Mouse (Mus musculus) CD4-positive, CD25-positive, alpha-beta regulatory T cell, adult 2 months (primary cell): ENCODE results near the gene Ralgapa2.

ENCODE experiments used
- DNase-seq: peaks from one replicate; pipeline ENCODE4 v3.0.0-alpha.2; 2012; ENCODE audit warnings: low read depth, low spot score

Gene Ralgapa2

DNA sequence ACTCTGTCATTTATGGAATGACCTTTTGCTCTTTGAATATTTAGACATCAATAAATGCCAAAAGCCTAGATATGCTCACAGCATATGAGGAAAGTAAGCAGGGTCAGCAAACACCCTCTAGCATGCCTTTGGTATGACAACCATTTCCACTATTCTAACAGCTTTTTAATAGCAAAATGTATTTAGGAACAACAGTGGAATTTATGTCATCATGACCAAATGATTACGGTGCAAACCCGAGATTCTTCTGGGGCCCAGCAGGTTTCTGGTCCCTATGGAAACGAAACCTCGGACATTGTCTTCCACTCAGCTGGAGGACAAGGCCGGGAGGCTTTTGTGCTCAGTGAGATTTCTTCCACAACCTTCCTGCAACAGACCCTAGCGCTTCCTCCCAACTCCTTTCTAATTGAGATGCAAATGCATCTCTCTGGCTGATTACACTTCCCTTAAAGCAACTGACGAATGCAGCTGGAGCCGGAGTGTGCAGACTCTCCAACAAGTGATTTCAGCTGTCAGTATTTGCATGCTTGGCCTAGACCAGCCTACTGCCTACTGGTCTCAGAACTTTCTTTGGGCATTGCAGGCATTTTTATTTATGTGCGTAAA lies 209.9 kb downstream of the Ralgapa2 start:
- DNase-seq, result no peak

GRCm38 (mm10) chr2:146300500-146301020 lies 211.6 kb downstream of the Ralgapa2 start:
- DNase-seq, result no peak

DNA sequence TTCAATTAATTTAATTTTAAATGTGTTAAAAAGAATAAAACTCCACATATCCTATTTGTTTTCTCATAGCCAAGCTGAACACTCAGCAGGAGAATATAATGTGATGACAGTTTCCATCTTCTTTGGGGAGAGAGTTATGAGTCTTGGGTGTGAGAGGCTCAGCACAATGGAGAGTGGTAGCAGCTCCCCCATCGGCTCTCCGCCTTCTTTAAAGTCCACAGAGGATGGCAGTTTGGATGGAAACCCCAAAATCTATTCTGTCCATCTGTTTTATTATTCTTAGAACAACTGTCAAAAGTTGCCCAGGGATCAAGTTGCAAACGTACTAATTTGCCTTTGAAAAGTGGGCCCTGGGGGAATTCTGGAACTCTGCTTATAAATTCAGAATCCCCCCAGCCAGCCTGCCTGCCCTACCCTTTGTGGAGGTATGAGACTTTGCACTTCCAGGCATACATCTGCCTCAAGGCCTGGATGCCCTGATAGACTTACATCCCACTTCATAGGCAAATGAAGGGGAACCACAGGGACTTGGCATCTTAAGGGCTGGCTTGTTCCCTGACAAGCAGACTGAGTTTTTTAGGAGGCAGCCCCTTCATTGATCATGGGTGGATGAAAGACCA lies 212.2 kb downstream of the Ralgapa2 start:
- DNase-seq, result no peak

GRCm38 (mm10) chr2:146293538-146293937 lies 218.6 kb downstream of the Ralgapa2 start:
- DNase-seq, result no peak

GRCm38 (mm10) chr2:146290871-146291637 lies 221.1 kb downstream of the Ralgapa2 start:
- no peak for DNase-seq

GRCm38 (mm10) chr2:146290366-146290765 lies 221.8 kb downstream of the Ralgapa2 start:
- no peak for DNase-seq

- DNase-seq, result no peak
These were observed 222.8 kb downstream of the Ralgapa2 start for GRCm38 (mm10) chr2:146289394-146289793.

GRCm38 (mm10) chr2:146288326-146288725 lies 223.8 kb downstream of the Ralgapa2 start:
- no peak for DNase-seq

GRCm38 (mm10) chr2:146287531-146287930 lies 224.6 kb downstream of the Ralgapa2 start:
- DNase-seq, result no peak

- DNase-seq, result no peak
These were observed 230.8 kb downstream of the Ralgapa2 start for GRCm38 (mm10) chr2:146281346-146281745.

- DNase-seq, result no peak
These were observed 231.2 kb downstream of the Ralgapa2 start for GRCm38 (mm10) chr2:146280921-146281274.

GRCm38 (mm10) chr2:146280221-146280920 lies 231.8 kb downstream of the Ralgapa2 start:
- no peak for DNase-seq

DNA sequence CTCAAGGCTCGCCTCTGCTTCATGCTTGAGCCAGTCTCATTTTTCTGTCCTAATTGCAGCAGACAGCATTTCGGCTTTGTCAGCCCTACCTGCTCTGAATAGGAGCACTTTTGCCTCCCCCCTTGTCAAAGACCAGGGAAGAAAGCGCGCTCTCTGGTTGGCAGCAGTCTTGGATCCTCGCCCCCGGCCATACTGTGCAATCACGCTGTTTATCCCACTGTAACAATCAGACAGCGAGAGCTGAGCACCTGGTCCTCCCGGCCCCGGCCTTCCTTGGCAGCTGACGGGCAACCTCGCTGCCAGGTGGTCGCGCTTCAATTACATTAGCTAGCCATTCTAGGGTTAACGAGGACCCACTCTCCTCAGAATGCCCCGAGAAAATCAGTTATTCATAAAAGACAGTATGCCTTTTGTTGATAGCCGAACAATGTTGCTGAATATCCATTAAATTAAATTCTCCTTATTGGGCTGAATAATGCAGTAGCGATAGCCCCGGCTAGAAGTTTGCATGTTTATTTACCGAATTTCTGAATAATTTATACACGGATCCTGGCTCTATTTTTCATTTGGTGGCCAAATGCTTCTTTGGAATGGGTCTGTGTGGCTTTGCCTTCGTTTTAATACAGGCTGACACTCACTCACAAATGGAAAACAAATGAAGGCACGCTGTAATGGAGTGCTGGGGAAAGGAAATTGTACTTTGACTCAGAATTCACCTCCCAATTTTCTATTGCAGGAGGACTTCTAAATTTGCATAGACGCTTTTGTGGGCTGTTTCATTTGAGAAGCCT lies 232.5 kb downstream of the Ralgapa2 start:
- DNase-seq, result no peak

DNA sequence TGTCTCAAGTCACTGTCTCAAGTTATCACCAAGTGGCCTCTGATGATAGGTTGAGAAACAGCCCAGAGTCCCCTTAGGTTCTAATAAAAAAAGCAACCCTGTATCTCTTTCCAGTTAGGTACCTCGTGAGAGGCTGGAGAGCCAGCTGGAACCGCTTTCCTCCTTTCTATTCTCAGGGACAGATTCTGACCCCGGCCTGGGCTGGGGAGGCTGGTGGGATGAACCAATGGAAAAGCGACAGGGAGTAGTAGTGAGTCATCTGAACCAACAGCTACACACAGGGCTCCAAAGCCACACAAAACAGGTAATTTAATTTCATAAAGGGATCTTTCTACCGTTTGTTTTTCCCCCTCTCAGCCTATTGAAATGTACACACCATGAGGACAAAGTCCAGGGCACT lies 233.8 kb downstream of the Ralgapa2 start:
- no peak for DNase-seq

GRCm38 (mm10) chr2:146266539-146266938 lies 245.6 kb downstream of the Ralgapa2 start:
- no peak for DNase-seq

- DNase-seq, result peak; percentile 12
These were observed 247.1 kb downstream of the Ralgapa2 start for GRCm38 (mm10) chr2:146265045-146265444.

DNA sequence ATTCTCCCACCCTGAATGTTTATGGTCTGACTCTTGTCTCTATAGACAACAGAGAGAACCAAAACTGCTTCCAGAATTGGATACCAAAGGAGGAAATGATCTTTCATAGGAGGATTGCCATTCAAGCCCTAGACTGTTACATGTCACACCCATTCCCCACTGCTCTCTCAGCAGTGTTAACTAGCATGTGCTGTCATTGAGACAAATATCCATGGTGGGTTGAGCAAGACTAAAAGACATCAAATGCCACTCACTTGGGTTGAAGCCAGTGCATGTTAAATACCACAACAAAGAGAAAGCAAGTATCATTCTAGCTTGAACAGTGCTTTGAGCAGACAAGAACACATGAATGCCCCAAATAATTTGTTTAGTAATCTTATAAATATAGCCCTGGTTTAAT lies 249.2 kb downstream of the Ralgapa2 start:
- no peak for DNase-seq

- no peak for DNase-seq
These were observed 249.9 kb downstream of the Ralgapa2 start for GRCm38 (mm10) chr2:146262215-146262614.

- no peak for DNase-seq
These were observed 251.0 kb downstream of the Ralgapa2 start for GRCm38 (mm10) chr2:146261146-146261545.

- DNase-seq, result no peak
These were observed 252.2 kb downstream of the Ralgapa2 start for GRCm38 (mm10) chr2:146259787-146260560.
